Mouse (Mus musculus) embryo, embryonic 11 days (tissue): Measurements from ENCODE around the gene Gigyf2.

Experiments used
- DNase-seq: peaks from one replicate; pipeline ENCODE4 v3.0.0-alpha.2; 2015

The Gigyf2 gene

DNA sequence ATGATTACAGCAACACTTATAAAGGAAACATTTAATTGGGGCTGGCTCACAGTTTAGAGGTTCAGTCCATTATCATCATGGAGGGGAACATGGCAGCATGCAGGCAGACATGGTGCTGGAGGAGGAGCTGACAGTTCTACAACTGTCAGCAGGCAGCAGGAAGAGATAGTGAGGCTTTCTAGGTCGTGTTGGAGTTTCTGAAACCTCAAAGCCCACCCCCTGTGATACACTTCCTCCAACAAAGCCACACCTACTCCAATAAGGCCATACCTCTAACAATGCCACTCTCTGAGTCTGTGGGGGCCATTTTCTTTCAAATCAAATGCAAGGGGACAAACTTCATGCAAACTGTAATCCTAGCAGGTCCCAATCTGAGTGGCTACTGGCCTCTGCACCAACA lies 5.7 kb upstream of the Gigyf2 start:
- DNase-seq: no peak

DNA sequence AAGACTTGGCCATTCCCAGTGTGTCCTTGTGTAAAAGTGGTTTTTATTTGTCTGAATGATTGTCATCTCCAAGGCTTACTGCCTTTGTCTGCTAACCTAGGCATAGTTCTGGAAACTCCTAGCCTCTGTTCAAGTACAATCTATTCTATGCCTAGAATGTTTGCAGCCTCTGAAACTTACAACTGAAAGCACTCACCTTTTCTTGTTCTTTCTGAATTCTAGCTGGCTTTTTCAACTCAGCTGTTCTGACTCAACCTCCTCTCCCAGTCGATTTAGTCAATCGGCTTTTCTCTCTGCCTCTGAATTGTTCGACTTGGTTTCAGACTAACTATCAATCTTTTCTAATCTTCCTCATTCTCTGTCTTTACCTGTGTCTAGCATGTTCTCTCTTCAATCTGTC lies 4.0 kb upstream of the Gigyf2 start:
- no peak for DNase-seq

DNA sequence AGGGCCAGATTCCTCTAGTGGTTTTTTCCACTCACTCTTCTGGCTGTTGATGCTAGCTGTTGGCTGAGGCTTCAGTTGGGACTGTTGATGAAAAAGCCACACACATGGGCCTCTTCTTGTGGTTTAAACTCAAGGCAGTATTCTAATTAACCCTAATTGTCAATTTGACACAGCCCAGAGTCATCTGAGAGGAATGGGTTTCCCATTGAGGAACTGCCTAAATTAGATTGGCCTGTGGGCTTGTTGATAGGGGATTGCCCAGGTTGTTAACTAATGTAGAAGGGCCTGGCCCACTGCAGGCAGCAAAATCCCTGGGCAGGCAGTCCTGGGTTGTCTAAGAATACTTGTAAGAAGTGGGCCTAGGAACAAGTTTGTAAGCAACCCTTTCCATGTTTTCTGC lies 2.1 kb upstream of the Gigyf2 start:
- DNase-seq: no peak

DNA sequence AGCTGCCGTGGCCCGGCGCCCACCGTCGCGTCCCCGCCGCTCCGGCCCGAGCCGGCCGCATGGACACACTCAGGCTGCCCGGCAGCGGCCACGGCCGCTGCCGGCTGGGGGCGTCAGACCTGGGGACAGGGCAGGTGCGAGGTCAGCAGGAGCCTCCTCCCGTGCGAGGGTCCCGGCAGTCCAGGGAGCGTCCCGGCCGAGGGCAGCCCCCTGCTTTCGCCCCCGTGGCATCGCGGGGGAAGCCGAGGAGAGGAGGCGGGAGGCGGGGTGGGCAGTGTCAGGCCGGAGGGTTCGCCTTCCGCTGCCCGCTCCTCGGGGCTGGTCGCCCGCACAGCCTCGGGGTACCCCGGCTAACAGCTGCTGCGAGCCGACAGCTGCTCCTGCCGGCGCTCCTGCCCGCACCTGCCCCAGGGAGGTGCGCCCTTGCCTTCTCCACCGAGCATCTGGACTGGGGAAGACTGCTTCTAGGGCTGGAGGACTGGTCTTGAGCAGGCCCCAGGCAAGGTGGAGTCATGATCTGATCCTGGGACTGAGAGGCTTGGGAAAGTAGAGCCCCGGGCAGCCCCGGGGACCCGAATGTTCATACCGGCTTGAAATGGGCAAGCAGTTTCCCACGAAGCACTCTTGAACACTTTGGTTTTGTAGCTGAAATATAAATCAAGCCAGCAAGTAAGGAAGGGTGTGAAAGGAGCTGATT lies 515 bp downstream of the Gigyf2 start:
- peak; percentile 60 for DNase-seq

DNA sequence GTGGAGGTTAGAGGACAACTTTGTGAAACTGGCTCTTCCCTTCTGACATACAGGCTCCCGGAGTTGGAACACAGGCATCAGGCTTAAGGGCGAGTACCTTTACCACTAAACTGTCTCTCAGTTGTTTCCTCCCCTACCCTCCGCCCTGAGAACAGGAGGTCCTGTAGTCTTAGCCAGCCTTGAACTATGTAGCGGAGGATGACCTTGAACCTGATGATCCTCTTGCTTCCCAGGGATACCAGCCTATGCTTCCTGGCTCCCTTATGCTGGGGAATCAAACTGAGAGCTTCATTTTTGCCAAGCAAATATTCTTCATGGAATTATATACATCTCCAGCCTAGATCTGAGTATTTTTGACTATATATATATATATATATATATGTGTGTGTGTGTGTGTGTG lies 5.0 kb downstream of the Gigyf2 start:
- no peak for DNase-seq

DNA sequence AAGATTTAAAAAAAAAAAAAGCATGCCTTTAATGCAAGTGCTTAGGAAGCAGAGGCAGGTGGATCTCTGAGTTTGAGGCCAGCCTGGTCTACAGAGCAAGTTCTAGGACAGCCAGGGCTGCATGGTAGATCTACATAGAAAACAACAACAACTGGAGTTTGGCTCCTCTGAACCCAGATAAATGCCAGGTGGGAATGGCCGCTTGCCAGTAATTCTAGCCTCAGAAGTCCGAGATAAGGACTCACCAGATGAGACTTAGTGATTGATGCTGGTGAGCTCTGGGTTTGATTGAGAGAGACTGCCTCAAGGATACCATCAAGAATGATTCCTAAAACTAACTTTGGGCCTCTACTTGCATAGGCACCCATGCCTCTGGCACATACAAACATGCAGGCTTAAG lies 23.8 kb downstream of the Gigyf2 start:
- no peak for DNase-seq

DNA sequence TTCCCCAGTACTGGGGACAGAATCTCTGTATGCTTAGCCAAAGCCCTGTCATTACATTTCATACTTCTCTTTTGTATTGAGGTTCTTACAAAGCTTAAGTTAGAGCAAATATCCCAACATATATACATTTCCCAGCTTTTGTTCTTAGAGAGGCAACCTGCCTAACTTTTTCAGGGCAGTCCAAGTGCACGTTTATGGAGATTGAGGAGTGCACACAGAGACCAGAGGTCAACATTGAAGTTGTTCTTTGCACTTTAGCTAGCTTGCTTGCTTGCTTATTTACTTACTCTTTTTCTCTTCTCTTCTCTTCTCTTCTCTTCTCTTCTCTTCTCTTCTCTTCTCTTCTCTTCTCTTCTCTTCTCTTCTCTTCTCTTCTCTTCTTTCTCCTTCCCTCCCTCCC lies 33.5 kb downstream of the Gigyf2 start:
- no peak for DNase-seq

DNA sequence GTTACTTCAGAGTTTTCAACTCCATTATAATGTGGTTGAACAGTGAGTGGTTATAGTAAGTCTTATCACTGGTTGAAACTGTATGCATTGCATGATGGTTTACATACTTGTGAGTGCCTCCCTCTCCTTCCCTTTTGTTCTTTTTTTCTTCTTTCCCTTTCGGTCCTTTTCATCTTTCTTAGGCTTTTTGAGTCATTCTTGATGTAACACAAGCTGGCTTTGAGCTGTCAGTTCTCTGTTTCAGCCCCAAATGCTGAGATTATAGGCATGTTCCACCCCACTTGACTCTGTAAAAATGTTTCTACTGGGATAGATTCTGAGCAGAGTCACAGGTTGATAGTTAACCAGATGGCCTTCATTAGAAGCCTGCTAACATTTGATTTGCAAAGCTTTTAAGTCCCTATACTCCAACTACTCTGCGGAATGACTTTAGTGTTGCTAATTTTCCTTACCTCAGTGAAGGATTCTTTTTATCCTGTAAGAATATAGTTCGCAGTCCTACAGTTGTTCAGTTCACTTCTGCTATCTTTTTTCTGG lies 51.3 kb downstream of the Gigyf2 start:
- DNase-seq: no peak

DNA sequence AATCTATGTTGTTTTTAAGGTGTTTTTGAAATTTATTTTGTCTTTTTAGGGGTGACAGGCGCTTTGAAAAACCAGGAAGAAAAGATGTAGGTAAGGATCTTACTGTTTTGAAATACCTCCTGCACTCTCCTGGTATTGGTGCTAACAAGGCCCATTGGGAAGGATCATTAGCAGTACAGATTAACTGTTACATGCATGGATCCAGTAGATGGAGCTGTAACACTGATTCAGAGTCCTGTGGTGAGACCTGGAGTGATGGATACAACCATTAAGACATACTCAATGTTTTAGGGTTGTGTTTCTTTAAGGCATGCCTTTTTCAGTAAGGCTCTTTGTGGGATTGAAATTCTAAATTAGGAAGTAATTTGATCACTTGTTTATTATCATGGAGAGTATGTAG lies 53.1 kb downstream of the Gigyf2 start:
- peak; percentile 27 for DNase-seq

DNA sequence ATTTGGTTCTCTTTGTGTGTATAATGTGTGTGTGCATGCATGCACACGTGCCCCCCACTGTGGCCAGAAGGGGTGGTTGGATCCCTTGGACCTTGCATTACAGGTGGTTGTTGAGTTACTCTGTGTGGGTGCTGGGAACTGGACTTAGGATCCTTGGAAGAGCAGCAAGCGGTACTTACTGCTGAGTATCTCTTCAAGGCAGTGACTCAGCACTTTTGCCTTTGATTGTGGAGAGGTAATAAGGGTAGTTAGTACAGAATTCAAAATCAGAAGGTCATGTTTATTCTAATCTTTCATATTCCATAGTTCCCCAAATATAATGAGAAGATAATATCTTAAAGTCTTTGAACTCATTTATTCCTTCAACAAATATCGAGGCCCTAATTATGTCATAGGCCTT lies 54.4 kb downstream of the Gigyf2 start:
- DNase-seq: no peak

DNA sequence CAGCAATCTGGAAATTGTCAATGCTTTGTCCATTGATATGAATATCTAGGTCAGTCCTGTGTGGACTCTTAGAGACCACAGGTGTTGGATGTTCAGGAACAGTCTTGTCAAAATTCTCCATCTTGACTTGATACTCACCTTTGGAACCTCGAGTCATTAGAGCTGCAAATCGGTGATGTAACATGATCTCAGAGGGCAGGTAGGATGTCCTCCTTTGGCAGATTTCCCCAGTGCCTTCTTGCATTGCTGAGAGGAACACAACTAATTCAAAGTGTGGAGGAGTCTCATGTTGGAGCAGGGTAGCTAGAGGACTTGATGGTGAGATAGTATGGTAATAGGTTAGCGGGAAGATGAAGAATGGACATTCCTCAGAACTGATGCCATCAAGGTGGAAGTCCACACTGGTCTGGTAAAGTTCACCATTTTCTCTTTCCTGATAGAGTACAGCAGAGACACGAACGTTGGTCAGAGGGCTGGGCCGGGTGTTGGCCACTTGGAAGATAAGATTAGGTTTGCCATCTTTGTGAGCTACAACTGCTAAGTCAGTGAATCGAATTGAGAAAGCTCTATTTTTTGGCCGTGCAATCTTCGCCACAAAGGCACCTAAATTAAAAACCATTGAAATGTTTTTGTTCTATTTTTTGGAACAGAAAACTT lies 59.8 kb downstream of the Gigyf2 start:
- no peak for DNase-seq

DNA sequence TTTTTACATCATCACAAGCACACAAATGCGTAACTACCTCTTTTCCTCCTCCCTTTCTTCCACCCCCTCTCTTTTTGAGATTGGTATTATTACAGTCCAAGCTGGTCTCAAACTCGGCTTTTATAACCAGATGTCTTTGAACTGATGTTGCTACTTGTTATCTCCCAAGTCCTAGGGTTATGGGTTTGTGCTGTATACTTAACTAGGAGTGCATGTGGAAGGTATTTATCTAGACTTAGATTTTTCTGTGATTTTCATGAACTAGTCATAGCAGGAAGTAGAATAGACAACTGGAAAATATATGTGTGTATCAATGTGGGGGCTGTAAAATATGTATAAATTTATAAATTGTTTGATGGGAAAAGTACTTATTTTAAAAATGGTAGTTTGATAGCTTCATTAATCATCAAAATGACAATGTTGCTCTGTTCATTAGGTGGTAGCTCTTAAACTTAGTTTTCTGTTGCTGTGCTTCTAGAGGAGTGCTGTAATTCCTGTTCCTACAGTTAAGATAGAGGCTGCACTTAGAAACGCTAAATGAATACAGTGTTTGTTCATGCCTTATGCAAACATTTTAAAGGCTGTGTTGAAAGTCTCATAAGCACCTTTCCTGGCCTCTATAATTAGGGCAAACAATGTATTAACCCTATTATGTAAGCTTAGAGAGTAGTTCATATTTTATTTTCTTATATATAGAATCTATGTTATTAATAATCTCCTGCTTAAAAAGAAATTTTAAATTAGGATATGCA lies 66.8 kb downstream of the Gigyf2 start:
- DNase-seq: no peak

DNA sequence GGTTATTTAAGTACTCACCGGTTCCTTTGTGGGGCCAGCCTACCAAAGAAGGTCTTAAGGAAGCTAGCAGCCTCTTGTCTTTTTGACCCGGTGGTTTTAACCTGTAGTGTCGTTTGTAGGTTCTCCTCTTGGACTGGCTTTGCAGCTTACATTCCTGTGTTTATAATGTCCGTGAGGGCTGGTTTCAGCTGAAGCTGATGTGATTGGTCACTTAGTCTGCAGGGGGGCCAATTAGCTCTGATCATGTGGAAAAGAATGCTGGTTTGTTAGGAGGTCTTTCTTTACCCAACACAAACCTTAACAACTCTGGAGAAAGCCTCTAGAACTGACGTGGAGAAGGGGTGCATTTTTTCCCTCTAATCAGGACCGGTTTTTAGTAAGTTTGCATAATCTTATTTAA lies 67.8 kb downstream of the Gigyf2 start, which contains the start of gene Kcnj13:
Gene Kcnj13, minus strand, starts transcription at position 136 of the 400 bp plus-strand sequence.
- peak; percentile 27 for DNase-seq

DNA sequence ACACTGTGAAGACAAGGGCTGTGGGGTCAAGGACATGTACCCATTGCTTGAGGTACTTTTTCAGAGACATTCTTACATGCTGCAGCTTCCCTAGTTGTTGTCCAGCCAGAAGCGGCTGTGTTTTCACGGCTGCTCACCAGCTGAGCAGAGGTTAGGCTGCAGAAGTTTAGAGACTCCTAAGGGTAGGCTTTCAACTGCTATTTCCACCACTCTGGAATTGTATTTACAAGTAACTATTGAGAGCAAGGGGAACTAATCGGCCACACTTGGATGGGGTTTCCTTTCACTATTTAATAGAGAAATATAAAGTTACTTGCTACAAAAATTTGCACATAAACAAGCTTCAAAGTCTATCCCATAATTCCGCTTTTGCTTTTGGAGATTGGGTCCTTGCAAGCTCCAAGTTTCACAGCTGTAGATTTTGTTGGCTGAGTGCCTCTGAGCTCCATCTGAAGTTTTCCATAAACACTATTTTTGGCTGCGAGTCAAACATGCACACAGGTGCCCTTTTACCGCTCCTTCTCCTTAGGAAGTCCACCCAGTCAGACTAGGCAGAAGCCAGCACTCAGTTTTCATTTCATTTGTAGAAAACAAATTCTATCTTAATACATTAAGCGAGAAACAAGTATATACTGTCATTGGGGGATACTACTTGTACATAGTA lies 70.3 kb downstream of the Gigyf2 start:
- no peak for DNase-seq

DNA sequence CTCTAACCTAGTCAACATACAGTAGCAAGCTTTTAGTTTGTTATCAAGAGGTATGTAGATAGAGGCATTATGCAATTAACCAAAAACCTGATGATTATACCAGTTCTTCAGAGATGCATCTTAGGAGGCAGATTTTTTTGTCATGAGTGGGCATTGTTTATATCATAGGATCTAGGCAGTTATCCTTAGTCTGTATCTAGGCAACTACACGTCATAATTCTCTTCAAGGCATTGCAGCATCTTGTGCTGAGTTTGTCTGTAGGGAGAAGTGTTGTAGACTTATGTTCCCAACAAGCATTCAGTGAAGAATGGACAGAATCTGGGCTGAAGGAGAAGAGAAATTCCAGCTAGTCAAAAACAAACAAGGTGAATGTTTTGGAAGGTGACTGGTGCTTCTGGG lies 77.9 kb downstream of the Gigyf2 start:
- DNase-seq: no peak

DNA sequence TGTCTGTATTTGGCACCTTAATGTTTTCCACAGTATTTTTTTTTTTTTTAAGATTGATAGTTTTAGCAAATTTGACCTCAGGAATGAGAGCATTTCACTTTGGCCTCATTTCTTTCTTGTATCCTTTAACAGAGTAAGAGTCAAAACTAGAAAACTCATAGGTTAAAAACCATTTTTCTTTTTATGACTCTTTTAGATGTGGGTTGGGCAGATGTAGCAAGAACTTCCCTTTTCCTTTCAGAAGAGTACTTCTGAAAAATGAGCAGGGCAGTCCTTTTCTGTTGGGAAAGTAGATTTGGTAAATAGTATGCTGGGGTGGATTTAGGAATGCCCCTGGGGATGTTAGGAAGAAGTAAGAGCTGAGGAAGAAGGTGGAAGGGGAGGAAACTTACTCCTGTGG lies 79.2 kb downstream of the Gigyf2 start:
- DNase-seq: no peak

DNA sequence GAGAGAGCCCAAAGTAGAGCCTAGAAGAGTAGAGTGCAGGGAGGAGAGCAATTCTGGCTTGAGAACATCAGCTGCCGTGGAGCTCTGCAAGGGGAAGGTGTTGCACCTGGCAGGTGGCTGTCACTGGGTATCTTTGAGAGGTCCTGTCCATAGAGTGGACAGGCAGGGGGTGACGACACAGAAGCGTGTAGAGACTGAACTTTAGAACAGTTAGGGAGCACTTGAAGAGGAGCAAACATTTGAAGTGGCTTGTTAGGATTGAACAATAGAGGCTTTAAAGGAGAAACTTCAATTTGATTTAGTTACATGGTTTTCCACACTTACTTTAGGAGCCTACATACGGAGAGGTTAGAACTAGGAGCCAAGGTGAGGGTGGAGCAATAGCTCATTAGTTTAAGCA lies 82.6 kb downstream of the Gigyf2 start:
- DNase-seq: no peak

DNA sequence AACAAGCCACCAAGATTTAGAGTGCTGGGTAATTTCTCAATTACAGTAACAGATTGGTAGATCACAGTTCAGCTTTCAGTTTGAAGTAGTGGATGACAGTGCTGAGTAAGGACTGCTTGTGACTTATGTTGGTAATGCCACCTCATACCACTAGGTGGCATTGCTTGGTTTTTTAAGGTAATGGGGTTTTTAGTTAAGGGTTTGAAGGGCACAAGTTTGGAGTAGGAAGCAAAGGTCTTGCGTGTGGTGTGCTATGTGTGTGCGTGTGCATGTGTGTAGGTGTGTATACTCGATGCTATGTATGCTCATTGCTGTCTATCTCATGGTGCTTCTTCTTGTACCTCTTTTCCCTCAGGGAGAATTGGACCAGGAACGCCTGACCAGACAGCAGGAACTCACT lies 91.9 kb downstream of the Gigyf2 start:
- DNase-seq: peak; percentile 58

DNA sequence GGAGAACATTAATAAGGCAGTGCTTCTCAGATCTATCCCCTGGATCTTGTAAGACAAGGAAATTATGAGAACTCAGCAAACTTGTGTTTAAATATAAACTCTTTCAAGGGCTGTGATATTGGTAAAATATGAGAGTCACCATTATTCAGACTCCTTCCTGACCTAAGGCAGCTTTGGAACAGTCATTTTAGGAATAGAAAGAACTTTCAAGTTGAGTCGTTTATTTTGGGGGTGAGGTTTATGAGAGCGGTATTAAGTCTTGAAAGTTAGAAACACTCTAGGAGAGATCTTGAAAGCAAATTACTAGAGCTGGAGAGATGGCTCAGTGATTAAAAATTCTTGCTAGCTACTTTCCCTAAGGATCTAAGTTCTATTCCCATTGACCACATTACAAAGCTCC lies 108.3 kb downstream of the Gigyf2 start:
- no peak for DNase-seq

DNA sequence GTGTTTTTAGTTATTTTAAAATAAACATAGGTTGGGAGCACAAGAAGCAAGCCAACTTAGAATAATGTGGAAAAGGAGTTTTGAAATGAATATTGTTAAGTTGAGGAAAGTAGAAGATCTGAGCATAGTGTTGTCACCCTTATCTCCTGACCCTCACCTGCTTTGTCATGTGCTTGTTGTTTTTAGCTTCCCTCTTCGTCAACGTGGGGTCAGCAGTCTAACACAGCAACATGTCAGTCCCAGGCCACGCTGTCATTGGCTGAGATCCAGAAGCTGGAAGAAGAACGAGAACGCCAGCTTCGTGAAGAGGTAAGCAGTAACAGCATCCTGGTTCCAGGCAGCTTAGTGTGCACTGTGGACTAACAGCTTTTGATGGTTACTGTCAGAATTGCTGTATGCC lies 109.8 kb downstream of the Gigyf2 start:
- no peak for DNase-seq

DNA sequence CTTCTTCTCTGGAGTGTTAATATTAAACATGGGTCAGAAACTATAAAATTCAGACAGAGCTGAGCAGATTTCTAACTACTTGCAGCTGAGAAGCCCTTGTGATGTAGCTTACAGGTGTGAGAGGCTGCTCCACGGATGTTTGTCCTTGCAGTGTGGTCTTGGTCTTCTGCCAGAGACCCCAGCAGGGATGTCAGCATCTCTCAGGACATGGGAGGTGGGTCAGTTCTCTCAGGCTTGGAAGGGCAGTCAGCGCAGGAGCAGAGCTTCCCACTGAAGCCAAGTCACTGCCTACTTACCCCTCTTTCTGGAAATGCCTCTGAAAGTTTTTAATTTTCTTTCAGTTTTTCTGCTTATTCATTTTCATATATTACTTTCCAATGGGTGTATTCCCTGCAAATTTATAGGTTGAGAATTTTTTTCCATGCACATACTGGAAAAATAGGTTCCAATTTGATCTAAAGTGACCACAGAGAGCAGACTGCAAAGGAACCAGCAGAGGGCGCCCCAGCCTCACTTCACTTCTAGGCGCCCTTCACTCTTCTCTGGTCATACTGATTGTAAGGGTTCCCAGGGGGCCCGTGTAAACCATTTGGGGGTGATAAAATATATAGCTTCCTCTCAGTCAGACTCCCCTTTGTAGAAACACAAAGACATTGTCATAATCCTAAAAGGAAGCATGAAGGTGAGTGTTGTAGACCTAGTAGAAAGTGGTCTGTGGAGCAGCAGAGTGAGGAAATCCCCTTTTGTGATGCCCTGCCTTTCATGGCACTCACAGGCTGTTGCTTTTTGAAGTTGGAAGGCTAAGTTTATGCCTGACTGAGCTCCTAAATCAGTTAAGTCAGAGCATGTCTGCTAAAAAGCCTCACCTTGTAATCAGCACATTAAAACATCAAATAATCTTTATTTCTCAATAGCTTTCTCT lies 120.6 kb downstream of the Gigyf2 start:
- peak; percentile 75 for DNase-seq

DNA sequence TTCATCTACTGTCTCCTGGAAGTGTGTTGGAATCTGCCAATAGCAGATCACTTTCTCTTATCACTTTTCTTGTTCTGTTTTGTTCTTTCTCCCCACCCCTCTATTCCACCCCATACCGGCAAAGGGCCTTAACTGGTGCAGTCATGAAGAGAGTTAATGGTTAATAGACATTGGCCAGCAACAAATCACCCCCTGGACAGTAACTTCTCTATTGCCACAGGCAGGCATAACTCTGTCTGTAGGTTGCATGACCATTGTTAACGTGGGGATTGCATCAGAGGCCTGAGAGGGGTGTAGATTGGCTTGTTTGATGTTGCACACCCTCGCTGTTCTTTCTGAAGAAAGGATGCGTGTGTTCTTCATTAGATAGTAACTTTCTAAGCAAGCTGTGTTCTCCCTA lies 122.6 kb downstream of the Gigyf2 start:
- no peak for DNase-seq
